Mouse (Mus musculus) frontal cortex, postnatal 14 days (tissue): ENCODE measurements around the gene Mgat5.

ENCODE experiments used
- DNase-seq, 2 experiments: peaks; one replicate each; pipeline ENCODE4 v3.0.0; 2022; ENCODE audit warnings: low spot score in 2 of 2

The Mgat5 gene

DNA sequence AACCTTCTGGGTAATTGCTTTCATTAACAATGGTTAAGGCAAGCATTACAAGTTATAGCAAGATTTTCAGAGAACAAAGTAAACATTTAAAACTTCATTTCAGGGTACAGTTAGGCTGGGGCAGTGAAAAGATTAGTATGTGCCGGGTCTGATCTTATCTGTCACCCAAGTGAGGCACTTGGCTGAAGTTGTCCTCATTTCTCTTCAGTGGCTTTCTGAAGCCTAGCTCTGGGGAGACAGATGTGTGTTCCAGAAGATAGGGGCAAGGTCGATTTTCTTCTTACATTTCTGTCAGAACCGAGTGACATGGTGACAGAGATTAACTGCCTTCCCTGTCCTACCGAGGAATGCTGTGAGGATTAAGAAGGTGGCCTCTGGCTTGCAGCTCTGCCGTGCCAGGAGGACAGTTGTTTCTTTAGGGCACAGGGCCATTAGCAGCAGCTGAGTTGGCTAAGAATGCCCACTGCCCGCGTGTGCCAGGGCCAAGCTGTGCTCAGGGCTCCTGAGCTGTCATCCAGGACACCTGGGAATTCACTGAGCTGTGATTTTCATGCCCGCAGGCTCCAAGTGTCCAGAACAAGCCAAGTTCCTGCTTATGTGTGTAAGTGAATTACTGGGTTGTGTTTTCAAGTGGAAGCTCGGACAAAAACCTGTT lies 134.1 kb downstream of the Mgat5 start:
- no peak for DNase-seq

DNA sequence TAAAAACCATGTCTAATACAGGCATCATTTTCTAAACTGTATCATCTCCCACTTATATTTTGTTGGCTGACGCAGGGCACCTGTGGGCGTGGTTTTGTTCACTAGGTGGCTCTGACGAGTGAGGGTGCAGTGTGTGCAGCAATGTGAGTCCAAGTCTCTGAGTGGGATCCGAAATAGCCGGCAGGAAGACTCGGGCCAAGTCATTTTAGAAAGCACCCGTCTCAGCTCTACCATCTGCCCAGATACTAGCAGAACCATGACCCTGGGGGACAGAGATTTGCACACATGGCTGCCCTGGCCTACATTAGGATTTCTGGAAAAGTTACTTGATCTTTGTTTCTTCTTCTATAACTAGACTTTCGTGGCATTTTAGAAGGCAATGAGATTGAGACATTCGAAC lies 135.5 kb downstream of the Mgat5 start:
- DNase-seq, result no peak

- no peak for DNase-seq
Measured at GRCm38 (mm10) chr1:127344913-127345312, 140.1 kb downstream of the Mgat5 start.

DNA sequence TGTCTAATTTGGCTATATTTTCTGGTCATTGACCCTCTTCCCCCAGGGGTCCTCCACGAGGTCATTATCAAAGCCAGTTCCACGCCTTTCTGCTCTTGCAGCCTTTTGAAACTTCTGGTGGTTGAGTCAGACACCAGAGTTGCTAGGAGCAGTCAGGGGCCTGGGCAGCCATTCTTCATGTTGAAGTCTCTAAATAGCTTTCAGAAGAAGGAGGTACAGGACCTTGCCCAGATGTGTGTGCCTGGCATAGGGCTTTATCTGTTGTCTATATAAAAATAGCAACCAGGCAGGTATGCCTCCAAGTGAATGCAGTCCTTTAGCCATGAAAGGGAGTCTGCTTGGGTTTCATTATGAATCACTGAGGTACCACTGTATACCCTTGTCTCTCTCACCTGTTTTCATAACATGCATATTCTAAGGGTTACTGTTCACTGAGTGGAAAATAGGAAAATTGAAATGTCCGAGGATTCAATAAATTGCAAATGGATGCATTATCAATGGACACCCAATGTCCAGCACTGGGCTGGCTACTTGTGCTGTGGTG lies 141.9 kb downstream of the Mgat5 start:
- DNase-seq, result no peak

GRCm38 (mm10) chr1:127347878-127348620 lies 143.2 kb downstream of the Mgat5 start:
- DNase-seq, result no peak

- no peak for DNase-seq
Measured at GRCm38 (mm10) chr1:127348642-127349341, 144.0 kb downstream of the Mgat5 start.

DNA sequence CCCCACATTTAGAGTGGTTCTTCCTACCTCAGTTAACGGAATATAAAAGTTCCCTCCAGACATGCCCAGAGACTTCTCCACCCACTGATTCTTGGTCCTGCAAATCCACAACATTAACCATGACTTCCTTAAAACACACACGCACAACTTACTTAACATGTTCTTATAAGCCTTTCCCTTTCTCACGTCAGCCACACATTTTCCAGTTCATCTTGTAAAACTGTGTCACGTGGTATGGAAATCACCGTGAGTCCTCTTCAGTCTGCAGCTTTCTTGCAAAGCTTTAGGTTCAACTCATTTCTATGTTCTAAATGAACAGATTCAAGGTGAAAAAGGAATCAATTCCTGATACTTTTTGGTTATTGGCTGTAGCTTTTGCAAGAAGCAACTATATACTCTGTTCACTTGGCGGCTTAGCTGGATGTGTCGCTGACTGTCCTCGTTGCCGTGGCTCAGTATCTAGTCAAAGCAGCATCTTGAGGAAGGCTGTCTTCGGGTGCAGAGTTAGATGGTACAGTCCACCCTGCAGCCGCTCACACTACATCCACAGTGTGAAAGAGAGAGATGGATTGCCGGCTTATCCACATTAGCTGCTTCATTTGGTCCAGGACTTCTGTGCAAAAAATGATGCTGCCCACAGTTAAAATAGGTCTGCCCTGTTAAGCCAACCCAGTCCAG lies 146.7 kb downstream of the Mgat5 start:
- DNase-seq, result peak; percentile 7 to 17

DNA sequence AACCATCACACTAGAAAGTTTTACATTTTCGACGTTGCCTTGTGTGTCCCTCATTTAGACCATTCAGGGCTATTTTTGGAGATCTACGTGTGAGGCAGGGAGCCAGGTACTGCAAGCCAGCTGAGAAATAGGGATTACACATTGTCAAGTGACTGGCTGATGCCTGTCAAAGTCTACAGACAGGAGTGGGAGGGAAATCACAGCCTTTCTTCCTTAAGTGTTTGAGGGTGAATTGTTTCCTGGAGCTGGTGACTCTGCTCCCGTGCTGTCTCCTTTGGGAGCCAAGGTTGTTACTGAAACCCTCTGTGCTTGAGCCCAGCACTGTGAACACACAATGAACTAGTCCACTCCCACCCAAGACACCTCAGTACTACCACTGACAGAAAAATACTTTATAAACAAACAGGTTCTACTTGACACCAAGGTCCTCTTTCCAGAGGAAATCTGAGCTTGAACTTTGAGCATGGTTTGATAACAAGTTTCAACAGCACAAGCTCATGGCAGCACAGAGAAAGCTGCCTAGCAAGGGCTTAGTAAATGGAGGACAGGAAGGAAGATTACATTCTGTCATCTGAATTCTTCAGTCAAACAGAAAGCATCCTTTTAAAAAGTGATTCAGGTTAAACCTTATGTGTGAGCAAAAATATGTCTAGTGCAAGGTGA lies 147.4 kb downstream of the Mgat5 start:
- no peak for DNase-seq

DNA sequence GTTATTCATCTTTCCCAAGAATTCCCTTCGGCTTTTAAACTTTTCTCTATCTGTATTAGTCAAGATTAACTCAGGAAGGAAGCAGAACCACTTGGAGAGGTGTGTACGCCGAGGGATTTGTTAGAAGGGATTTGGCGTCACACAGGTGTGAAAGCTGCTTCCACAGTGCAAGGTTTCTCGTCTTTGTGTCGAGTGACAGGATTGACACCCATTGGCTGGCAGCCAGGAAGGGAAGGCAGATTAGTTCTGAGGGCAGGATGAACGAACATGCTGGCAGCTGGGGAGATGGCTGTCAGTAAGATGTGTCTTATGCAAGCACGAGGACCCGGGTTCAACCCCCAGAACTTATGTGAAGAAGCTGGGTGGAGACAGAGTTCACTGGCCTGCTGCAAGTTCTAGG lies 148.6 kb downstream of the Mgat5 start:
- DNase-seq, result peak in 1 of 2 experiments; percentile 6

DNA sequence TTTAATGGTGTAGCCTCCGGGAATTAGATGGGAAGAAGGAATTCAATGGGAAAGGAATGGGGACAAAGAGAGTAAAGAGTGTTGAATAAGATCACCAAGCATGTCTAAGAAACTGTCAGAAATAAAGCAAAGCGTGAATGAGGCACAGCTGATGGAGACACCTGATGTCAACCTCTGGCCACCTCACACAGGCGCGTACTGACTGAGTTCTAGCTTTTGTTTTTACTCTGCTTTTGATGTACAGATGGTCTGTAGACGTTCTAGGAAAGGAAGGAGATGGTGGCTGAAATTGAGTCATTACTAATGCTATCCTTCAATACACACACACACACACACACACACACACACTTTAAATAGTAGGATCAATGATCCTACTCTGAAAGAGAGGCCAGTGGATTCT lies 149.3 kb downstream of the Mgat5 start:
- DNase-seq, result no peak

- peak in 1 of 2 experiments; percentile 1 for DNase-seq
Measured at GRCm38 (mm10) chr1:127355034-127355433, 150.2 kb downstream of the Mgat5 start.

GRCm38 (mm10) chr1:127363638-127364037 lies 158.8 kb downstream of the Mgat5 start:
- DNase-seq, result no peak

DNA sequence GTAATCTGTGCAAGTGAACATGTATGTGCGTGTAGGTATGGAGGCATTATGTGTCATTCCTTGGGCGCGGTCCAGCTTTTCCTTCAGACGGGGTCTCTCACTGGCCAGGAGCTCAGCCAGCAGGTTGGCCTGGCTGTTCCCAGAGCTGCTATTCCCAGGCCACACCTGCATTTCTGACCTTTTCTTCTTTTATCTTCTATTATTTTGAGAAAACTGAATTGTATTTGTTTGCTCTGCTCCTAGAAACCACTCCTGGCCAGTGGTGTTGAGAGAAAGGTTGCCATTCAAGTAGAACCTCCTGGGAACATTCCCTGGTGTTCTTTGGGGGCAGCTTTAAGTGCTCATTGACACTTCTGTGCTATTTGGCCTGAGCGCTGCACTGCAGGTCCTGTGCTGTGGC lies 160.9 kb downstream of the Mgat5 start:
- DNase-seq, result no peak

DNA sequence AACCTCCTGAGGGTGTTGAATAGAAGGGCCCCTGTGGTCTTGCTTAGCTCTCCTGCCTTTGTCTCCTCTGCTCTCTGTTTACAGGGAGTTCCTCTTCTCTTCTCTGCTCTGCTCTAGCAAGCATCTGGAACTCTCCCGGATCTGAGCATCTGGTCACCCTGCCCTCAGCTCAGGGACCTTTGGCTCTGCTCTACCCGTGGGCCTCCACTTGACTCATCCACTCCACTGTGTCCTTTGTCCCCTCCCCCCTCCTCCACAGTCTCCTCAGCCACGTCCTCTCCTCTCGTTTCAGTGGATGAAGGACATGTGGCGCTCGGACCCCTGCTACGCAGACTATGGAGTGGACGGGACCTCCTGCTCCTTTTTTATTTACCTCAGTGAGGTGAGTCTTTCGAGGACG lies 161.3 kb downstream of the Mgat5 start:
- no peak for DNase-seq

- DNase-seq, result no peak
Measured at GRCm38 (mm10) chr1:127368513-127368912, 163.7 kb downstream of the Mgat5 start.

GRCm38 (mm10) chr1:127369538-127369937 lies 164.7 kb downstream of the Mgat5 start:
- DNase-seq, result no peak

GRCm38 (mm10) chr1:127372096-127372495 lies 167.3 kb downstream of the Mgat5 start:
- no peak for DNase-seq

DNA sequence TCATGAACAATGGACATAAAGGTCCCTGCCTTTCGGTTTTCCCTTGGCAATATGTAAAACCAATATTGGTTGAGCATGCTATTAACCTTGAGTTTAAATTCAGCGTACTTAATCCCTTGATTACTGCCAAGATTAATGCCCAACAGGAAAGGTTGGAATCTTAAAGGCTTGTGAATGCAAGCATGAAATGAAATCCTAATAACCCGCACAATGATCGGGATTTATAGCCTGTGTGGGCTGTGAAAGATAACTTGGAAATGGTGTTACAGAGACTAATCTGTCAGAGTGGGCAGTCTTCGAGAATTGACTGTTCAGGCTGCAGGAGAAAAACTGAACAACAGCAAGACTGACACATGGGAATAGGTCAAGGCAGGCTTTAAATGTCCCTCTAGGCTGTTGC lies 168.7 kb downstream of the Mgat5 start:
- DNase-seq, result no peak

GRCm38 (mm10) chr1:127374157-127374556 lies 169.3 kb downstream of the Mgat5 start:
- DNase-seq, result no peak

DNA sequence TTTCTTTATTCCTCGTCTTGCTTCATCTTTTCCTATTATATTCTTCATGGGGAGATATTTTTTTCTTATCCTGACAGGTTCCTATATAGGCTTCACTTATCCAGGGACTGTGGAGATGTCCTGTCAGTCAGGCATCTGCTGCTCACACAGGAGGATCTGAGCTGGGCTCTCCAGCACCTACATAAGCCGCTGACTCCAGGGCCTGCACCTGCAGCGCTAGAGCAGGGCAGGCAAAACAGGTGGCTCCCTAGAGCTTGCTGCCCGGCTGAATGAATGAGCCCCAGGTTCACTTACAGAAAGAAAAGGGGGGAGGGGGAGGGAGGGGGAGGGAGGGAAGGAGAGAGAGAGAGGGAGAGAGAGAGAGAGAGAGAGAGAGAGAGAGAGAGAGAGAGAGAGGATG lies 175.3 kb downstream of the Mgat5 start:
- no peak for DNase-seq

DNA sequence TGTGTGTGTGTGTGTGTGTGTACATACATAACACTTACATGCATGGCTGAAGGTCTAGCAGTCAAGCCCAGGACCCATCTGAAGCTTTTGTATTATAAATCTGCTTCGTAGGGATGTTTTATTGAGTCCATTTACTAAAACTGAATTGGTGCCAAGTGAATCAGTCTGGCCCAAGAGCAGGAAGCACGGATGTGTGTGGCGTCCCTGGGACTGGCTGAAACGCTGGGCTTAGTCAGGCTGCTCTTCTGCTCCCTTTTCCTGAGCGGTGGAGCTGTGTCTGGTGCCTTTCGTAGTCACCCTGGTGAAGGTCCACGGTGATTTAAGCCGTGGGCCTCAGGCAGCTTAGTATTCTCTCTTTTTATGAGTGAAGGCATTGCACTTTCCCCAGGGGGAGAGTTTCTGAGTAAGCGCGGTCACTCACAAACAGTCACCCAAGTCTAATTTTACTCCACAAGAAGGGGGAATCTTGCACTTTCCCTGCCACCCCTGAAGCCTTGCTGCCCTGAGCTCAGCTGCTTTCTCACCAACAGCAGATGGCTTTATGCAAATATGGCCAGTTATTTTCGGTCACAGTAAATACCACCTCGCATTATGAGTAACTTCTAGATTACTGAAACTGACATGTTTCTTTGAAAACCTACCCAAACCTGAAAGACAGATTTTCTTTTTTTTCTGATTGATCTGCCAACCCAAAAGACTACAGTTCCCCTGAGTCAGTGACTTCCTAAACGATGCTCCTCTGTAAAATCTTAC lies 176.1 kb downstream of the Mgat5 start:
- no peak for DNase-seq
